27 mouse cellular contexts compared by ENCODE assay signal in the genomic region with DNA sequence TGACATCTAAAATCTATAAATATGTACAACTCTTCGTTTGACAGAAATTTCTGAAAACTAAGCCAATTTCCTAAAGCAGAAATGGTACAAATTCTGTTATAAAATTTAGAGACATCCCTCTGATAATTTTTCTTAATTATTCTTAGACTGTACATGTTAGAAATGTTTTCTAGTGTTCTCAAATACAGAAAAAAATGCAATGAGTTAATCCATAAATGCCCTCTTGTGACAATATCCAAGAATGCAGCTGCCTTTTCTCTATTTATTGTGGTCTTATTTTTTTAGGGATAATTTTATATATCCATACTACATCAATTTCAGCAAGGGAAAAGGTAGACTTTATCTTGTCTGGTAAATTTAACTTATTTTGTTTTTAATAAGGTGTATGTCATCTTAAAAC.
DNase-seq lines count a peak whose midpoint lies in the region; ATAC-seq and TF ChIP-seq lines count a peak whose summit lies in the region.
"Had no signal": no experiment of that assay in that cellular context is flagged by ENCODE, and none has a peak within 500 bp of the region (broad histone marks: within the 10 kb centered on the region; RNA-seq: fewer than 3 reads in every experiment).

No protein-coding gene starts in this region.

- DNase-seq in left cerebral cortex, adult 2 months (ENCODE audit: extremely low spot score in 1 of 2, low spot score in 2 of 2), result no peak
- no peak for DNase-seq in left cerebral cortex, postnatal 36 days (ENCODE audit: low spot score in 2 of 2)
- DNase-seq in retina, embryonic 14.5 days (ENCODE audit: low spot score), result peak; percentile 14
- no peak for DNase-seq in retina, postnatal 1 day
- peak; percentile 43 for DNase-seq in telencephalon, adult 2 months (ENCODE audit: low read depth, low spot score)
- DNase-seq in thymus, postnatal 14 days, result no peak
- DNase-seq: adrenal gland, postnatal 10 days; B cell, adult 2 months; cerebellum, adult 11 months; cerebellum, adult 9-11 months; gastrocnemius, postnatal 36 days; heart, adult 2 months; heart, postnatal 14 days; kidney, adult 2 months; kidney, postnatal 14 days; left cerebral cortex, postnatal 4 days; lung, postnatal 4 days; right cerebral cortex, postnatal 25 days; spleen, adult 18-20 months; thymus, postnatal 4 days had no signal

- WGBS in intestine, postnatal 0 days, result 68% methylated on average over 1 of the region's 1 CpGs
- WGBS in intestine, embryonic 16.5 days, result 70% methylated on average over 1 of the region's 1 CpGs

- no peak for ATAC-seq in intestine, postnatal 0 days
- ATAC-seq in intestine, embryonic 16.5 days, result no peak

- intact Hi-C loops in left cerebral cortex, adult 2 months (cut with DNase I), result loop anchor here (5.0 kb wide), 3 partner anchors 319 to 909 kb away; no protein-coding TSS in a partner anchor
- intact Hi-C loops in left cerebral cortex, postnatal 36 days (cut with DNase I), result no loop called here

- no peaks in the 10 kb centered on the region for H3K4me1 ChIP-seq in intestine, postnatal 0 days (replicated peaks; ENCODE audit: control insufficient read depth, insufficient read depth, low read length)
- no peaks in the 10 kb centered on the region for H3K4me1 ChIP-seq in intestine, embryonic 16.5 days (ENCODE audit: control insufficient read depth, insufficient read depth, low read length)
- H3K4me1 ChIP-seq: embryonic facial prominence, embryonic 15.5 days; heart, embryonic 13.5 days; limb, embryonic 15.5 days; lung, embryonic 15.5 days had no signal

- H3K9ac ChIP-seq in intestine, postnatal 0 days (ENCODE audit: low read depth, low read length), result no peak overlapping the region
- no peak overlapping the region for H3K9ac ChIP-seq in intestine, embryonic 16.5 days (ENCODE audit: low read depth, low read length)
- H3K9ac ChIP-seq: embryonic facial prominence, embryonic 15.5 days; heart, embryonic 13.5 days; limb, embryonic 15.5 days; liver, embryonic 14.5 days; lung, embryonic 15.5 days had no signal

- H3K27ac ChIP-seq in intestine, postnatal 0 days (ENCODE audit: low read depth, low read length), result no peak overlapping the region
- no peak overlapping the region for H3K27ac ChIP-seq in intestine, embryonic 16.5 days (ENCODE audit: low read length)
- H3K27ac ChIP-seq in left cerebral cortex, adult 2 months, result no peak overlapping the region; the same call in 1 of the 2 replicates
- H3K27ac ChIP-seq: embryonic facial prominence, embryonic 15.5 days; heart, adult 2 months; heart, embryonic 13.5 days; limb, embryonic 15.5 days; liver, embryonic 14.5 days; lung, embryonic 15.5 days had no signal

- no peaks in the 10 kb centered on the region for H3K36me3 ChIP-seq in intestine, postnatal 0 days (ENCODE audit: control insufficient read depth, insufficient read depth)
- H3K36me3 ChIP-seq in intestine, embryonic 16.5 days (ENCODE audit: control insufficient read depth, insufficient read depth, low read length), result no peaks in the 10 kb centered on the region
- H3K36me3 ChIP-seq: embryonic facial prominence, embryonic 15.5 days; heart, embryonic 13.5 days; limb, embryonic 15.5 days; lung, embryonic 15.5 days had no signal

- no peaks in the 10 kb centered on the region for H3K27me3 ChIP-seq in intestine, postnatal 0 days (replicated peaks; ENCODE audit: control insufficient read depth, insufficient read depth, low read length)
- no peaks in the 10 kb centered on the region for H3K27me3 ChIP-seq in intestine, embryonic 16.5 days (replicated peaks; ENCODE audit: control insufficient read depth, insufficient read depth, low read length)
- H3K27me3 ChIP-seq: embryonic facial prominence, embryonic 15.5 days; heart, embryonic 13.5 days; limb, embryonic 15.5 days; lung, embryonic 15.5 days had no signal

- TF ChIP-seq CTCF in intestine, postnatal 0 days (IDR thresholded peaks at IDR 0.05; ENCODE audit: low read depth), result peak; percentile 29; the same call in 1 of the 2 replicates
- TF ChIP-seq CTCF in left cerebral cortex, adult 2 months (IDR thresholded peaks at IDR 0.05), result peak; percentile 64

- H3K4me2 ChIP-seq in intestine, postnatal 0 days (replicated peaks; ENCODE audit: low read depth), result no peak overlapping the region
- no peak overlapping the region for H3K4me2 ChIP-seq in intestine, embryonic 16.5 days (ENCODE audit: low read depth, low read length)
- H3K4me2 ChIP-seq: embryonic facial prominence, embryonic 15.5 days; heart, embryonic 13.5 days; limb, embryonic 15.5 days; lung, embryonic 15.5 days had no signal

- no peak overlapping the region for H3K4me3 ChIP-seq in intestine, postnatal 0 days (ENCODE audit: low read depth, low read length)
- H3K4me3 ChIP-seq in intestine, embryonic 16.5 days (ENCODE audit: low read length), result no peak overlapping the region
- no peak overlapping the region for H3K4me3 ChIP-seq in left cerebral cortex, adult 2 months
- H3K4me3 ChIP-seq: embryonic facial prominence, embryonic 15.5 days; heart, adult 2 months; heart, embryonic 13.5 days; limb, embryonic 15.5 days; lung, embryonic 15.5 days had no signal

- H3K9me3 ChIP-seq in intestine, postnatal 0 days (ENCODE audit: control insufficient read depth), result no peaks in the 10 kb centered on the region
- no peaks in the 10 kb centered on the region for H3K9me3 ChIP-seq in intestine, embryonic 16.5 days (ENCODE audit: control insufficient read depth, low read length)
- H3K9me3 ChIP-seq: embryonic facial prominence, embryonic 15.5 days; heart, embryonic 13.5 days; limb, embryonic 15.5 days; lung, embryonic 15.5 days had no signal

Comparison
In these comparisons a context has a peak if more than half of its experiments do, and no peak if none do; other contexts are left out.
1. DNase-seq: peak in retina, embryonic 14.5 days (single experiment) and telencephalon, adult 2 months (single experiment); none in left cerebral cortex, adult 2 months (0 of 2), left cerebral cortex, postnatal 36 days (0 of 2), retina, postnatal 1 day (single experiment) and thymus, postnatal 14 days (single experiment).